Mouse (Mus musculus): ENCODE data around the gene Tcf20.

DNA sequence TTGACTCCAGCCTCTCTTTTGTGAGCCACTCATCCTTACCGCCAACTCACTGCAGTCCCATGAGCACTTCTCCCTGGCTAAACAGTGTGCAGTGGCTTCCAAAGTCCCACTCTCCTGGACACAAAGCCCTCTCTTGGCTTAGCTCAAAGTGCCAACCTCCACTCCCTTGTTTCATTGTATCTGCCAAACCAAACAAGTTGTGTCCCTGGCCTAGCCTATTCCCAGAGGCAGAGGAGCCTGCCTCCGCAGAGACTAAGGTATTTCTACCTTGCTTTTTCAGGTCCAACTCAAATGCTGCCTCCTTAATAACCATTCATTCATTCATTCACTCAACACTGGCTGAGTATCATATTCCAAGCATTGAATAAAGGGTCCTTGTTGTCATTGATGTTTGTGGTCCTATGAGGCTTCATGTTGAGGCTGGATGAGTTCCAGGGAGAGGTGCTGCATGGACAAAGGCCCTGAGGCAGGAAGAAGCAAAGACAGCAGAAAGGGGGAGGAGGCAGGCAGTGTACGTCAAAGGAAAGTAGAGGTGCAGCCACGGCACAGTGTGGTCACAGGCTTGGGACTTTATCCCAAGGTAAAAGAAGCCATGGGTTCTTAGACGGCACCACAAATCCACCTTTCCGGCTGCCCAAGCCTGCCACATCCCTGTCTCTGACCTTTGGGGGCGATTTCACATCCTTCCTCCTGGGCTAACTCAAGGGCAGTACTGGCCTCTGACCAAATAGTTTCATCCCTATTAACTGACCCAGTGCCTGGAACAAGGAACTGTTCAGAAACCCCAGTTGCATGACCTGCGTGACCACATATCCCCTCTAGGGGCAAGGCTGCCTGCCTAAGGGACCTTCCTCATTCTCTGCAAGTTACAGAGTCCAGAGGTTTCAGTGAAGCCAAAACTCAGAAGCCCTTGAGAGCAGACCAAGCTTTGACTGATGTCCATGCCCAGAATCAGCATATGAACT lies 82.0 kb downstream of the Tcf20 start:
- TF ChIP-seq CTCF (IDR thresholded peaks at IDR 0.05 in 2 of 3, conservative IDR thresholded peaks at IDR 0.05 in 1 of 3; ENCODE audit: control insufficient read depth in 1 of 3, insufficient read depth in 1 of 3, low read depth in 2 of 3, low read length in 3 of 3, poor library complexity in 1 of 3, severe bottlenecking in 1 of 3) (no peak), TBP (IDR thresholded peaks at IDR 0.05; ENCODE audit: low read depth, low read length) (no peak), MXI1 (IDR thresholded peaks at IDR 0.05; ENCODE audit: low read depth, low read length) (no peak), UBTF (IDR thresholded peaks at IDR 0.05; ENCODE audit: borderline replicate concordance, insufficient read depth, low read depth, low read length) (no peak), MAX (IDR thresholded peaks at IDR 0.05; ENCODE audit: low read length) (no peak), POLR2A (IDR thresholded peaks at IDR 0.05; ENCODE audit: control insufficient read depth in 1 of 2, insufficient read depth in 1 of 2, low read depth in 1 of 2, low read length in 2 of 2, poor library complexity in 1 of 2) (no peak), RCOR1 (IDR thresholded peaks at IDR 0.05; ENCODE audit: low read depth, low read length) (no peak), EP300 (IDR thresholded peaks at IDR 0.05; ENCODE audit: low read depth in 1 of 2, low read length in 2 of 2) (no peak), ZC3H11A (IDR thresholded peaks at IDR 0.05; ENCODE audit: low read depth, low read length) (no peak), ZKSCAN1 (IDR thresholded peaks at IDR 0.05; ENCODE audit: low read depth, low read length) (no peak), RAD21 (IDR thresholded peaks at IDR 0.05; ENCODE audit: low read depth, low read length) (no peak), HCFC1 (IDR thresholded peaks at IDR 0.05; ENCODE audit: low read depth, low read length) (no peak)

All from MEL (cell line).